Mouse (Mus musculus) stomach, embryonic 14.5 days (tissue): ENCODE measurements at regions not wholly inside any gene's neighbourhood (a gene's known extent, or its start where the extent isn't known, plus 50 kb on each side); places are given as distances from the start of the nearest gene placed in this dataset.

Experiments used
- ATAC-seq: fragments of 200-750 bp; cut with Nextera tagmentation; 2 replicates; pipeline ENCODE4 v1.8.0; 2017; ENCODE audit warnings: low read depth, moderate TSS enrichment; ENCODE audit not compliant: insufficient number of reproducible peaks, insufficient read depth, low FRiP score
- H3K27ac ChIP-seq: fragments of 300-500 bp; sonication (generic); 2 replicates; pipeline ENCODE4 v1.5.1; 2014; ENCODE audit warnings: mild to moderate bottlenecking, low read length, moderate library complexity, mixed read lengths
- H3K27me3 ChIP-seq: fragments of 300-500 bp; sonication (generic); 2 replicates; pipeline ENCODE4 v1.6.1; 2014; ENCODE audit warnings: low read length, control low read depth, mixed read lengths; ENCODE audit not compliant: control insufficient read depth, insufficient read depth
- H3K36me3 ChIP-seq: fragments of 300-500 bp; sonication (generic); 2 replicates; pipeline ENCODE4 v1.6.1; 2014; ENCODE audit warnings: mild to moderate bottlenecking, control low read depth, low read length, moderate library complexity, mixed read lengths; ENCODE audit not compliant: control insufficient read depth, insufficient read depth
- H3K4me1 ChIP-seq: fragments of 300-500 bp; sonication (generic); 2 replicates; pipeline ENCODE4 v1.6.1; 2014; ENCODE audit warnings: low read length, control low read depth, mixed read lengths; ENCODE audit not compliant: control insufficient read depth, insufficient read depth
- H3K4me2 ChIP-seq: fragments of 300-500 bp; sonication (generic); replicated peaks from 2 replicates; pipeline ENCODE4 v1.6.1; 2014; ENCODE audit warnings: low read depth, low read length, control low read depth
- H3K4me3 ChIP-seq: fragments of 300-500 bp; sonication (generic); 2 replicates; pipeline ENCODE4 v1.5.1; 2014; ENCODE audit warnings: low read depth, low read length, control low read depth
- H3K9ac ChIP-seq: fragments of 300-500 bp; sonication (generic); replicated peaks from 2 replicates; pipeline ENCODE4 v1.6.1; 2014; ENCODE audit warnings: low read depth, mild to moderate bottlenecking, control low read depth, low read length, moderate library complexity, mixed read lengths
- H3K9me3 ChIP-seq: fragments of 300-500 bp; sonication (generic); 2 replicates; pipeline ENCODE4 v1.6.1; 2016; ENCODE audit warnings: low read depth, low read length, control low read depth; ENCODE audit not compliant: control insufficient read depth
- WGBS: fragments of 180-500 bp; shearing (Covaris S2); extraction: QIAGEN DNeasy Blood & Tissue Kit; methylation state at CpG from one replicate; pipeline ENCODE4 v1.1.7; 2014; 5-methylcytosine and 5-hydroxymethylcytosine counted together

- Histone ChIP-seq H3K9me3 (no peaks in the 10 kb centered on the region), H3K27me3 (no peaks in the 10 kb centered on the region), H3K4me3 (no peak overlapping the region), H3K4me1 (no peaks in the 10 kb centered on the region), H3K36me3 (no peaks in the 10 kb centered on the region), H3K27ac (no peak overlapping the region), H3K9ac (no peak overlapping the region), H3K4me2 (no peak overlapping the region)
- ATAC-seq, result no peak
- 73% methylated on average over 3 of the region's 3 CpGs for WGBS
Measured at GRCm38 (mm10) chr15:52191176-52191575, 1693.5 kb upstream of the Gm7489 start.

GRCm38 (mm10) chr15:52207271-52207670 is 1677.4 kb upstream of the Gm7489 start:
- Histone ChIP-seq H3K9me3 (no peaks in the 10 kb centered on the region), H3K4me2 (no peak overlapping the region), H3K36me3 (no peaks in the 10 kb centered on the region), H3K27me3 (no peaks in the 10 kb centered on the region), H3K4me3 (no peak overlapping the region), H3K9ac (no peak overlapping the region), H3K27ac (no peak overlapping the region), H3K4me1 (no peaks in the 10 kb centered on the region)
- no peak for ATAC-seq
- WGBS, result 60% methylated on average over 3 of the region's 3 CpGs

GRCm38 (mm10) chr15:52232442-52232841 is 1652.3 kb upstream of the Gm7489 start:
- 84% methylated on average over 5 of the region's 5 CpGs for WGBS

GRCm38 (mm10) chr15:52236220-52236619 is 1648.5 kb upstream of the Gm7489 start:
- no peaks in the 10 kb centered on the region for H3K4me1 ChIP-seq
- no peak overlapping the region for H3K4me2 ChIP-seq
- no peak overlapping the region for H3K27ac ChIP-seq
- H3K9ac ChIP-seq, result no peak overlapping the region
- H3K27me3 ChIP-seq, result no peaks in the 10 kb centered on the region
- H3K4me3 ChIP-seq, result no peak overlapping the region
- no peaks in the 10 kb centered on the region for H3K9me3 ChIP-seq
- ATAC-seq, result no peak
- H3K36me3 ChIP-seq, result no peaks in the 10 kb centered on the region
- 27% methylated on average over 8 of the region's 8 CpGs for WGBS

More at GRCm38 (mm10) chr15:52232442-52232841, 1652.3 kb upstream of the Gm7489 start:
- Histone ChIP-seq H3K4me2 (no peak overlapping the region), H3K36me3 (no peaks in the 10 kb centered on the region), H3K27ac (no peak overlapping the region), H3K4me1 (no peaks in the 10 kb centered on the region), H3K27me3 (no peaks in the 10 kb centered on the region), H3K9ac (no peak overlapping the region), H3K9me3 (no peaks in the 10 kb centered on the region), H3K4me3 (no peak overlapping the region)
- ATAC-seq, result no peak

- Histone ChIP-seq H3K27me3 (no peaks in the 10 kb centered on the region), H3K4me1 (no peaks in the 10 kb centered on the region), H3K36me3 (no peaks in the 10 kb centered on the region), H3K4me3 (no peak overlapping the region), H3K9me3 (no peaks in the 10 kb centered on the region), H3K4me2 (no peak overlapping the region), H3K27ac (no peak overlapping the region), H3K9ac (no peak overlapping the region)
- ATAC-seq, result no peak
- WGBS, result 88% methylated on average over 1 of the region's 1 CpGs
Measured at GRCm38 (mm10) chr15:52242890-52243289, 1641.8 kb upstream of the Gm7489 start.
